Mouse (Mus musculus) E14TG2a.4 (cell line): Measurements from ENCODE around the gene Vcl.

Experiments
- H3K27me3 ChIP-seq: 2 replicates; pipeline ENCODE4 v1.6.1; 2014; ENCODE audit warnings: low read length, control low read depth; ENCODE audit not compliant: insufficient read depth
- H3K36me3 ChIP-seq: 2 replicates; pipeline ENCODE4 v1.6.1; 2014; ENCODE audit warnings: low read length, control low read depth; ENCODE audit not compliant: insufficient read depth
- H3K4me1 ChIP-seq: replicated peaks from 2 replicates; pipeline ENCODE4 v1.6.1; 2014; ENCODE audit warnings: low read depth, low read length, control low read depth
- H3K4me3 ChIP-seq: replicated peaks from 2 replicates; pipeline ENCODE4 v1.5.1; 2014; ENCODE audit warnings: mild to moderate bottlenecking, low read length
- H3K9me3 ChIP-seq: 2 replicates; pipeline ENCODE4 v1.6.1; 2014; ENCODE audit warnings: low read length, control low read depth
- CTCF ChIP-seq: conservative IDR thresholded peaks from 2 replicates; pipeline ENCODE4 v1.5.1; 2014; ENCODE audit warnings: low read length
- NANOG ChIP-seq: IDR thresholded peaks from 2 replicates; pipeline ENCODE4 v1.6.1; 2014; ENCODE audit warnings: borderline replicate concordance, low read length, mixed read lengths
- POU5F1 ChIP-seq: IDR thresholded peaks from 2 replicates; pipeline ENCODE4 v1.6.1; 2014; ENCODE audit warnings: low read length, borderline replicate concordance

Vcl gene

GRCm38 (mm10) chr14:20930481-20931391, 1.5 kb downstream of the Vcl start:
- TF ChIP-seq CTCF (no peak), POU5F1 (no peak), NANOG (no peak)
- Histone ChIP-seq H3K4me3 (peak overlapping the region; percentile 99), H3K9me3 (no peaks in the 10 kb centered on the region), H3K27me3 (peaks cover 4% of the 10 kb centered on the region; the same call in 1 of the 2 replicates), H3K4me1 (peaks cover 35% of the 10 kb centered on the region), H3K36me3 (peaks cover 3% of the 10 kb centered on the region; the same call in 1 of the 2 replicates)

- no peak for TF ChIP-seq NANOG
- TF ChIP-seq CTCF: no peak
- TF ChIP-seq POU5F1: no peak
- Histone ChIP-seq H3K4me1 (peaks cover 8% of the 10 kb centered on the region; the same call in 1 of the 2 replicates), H3K36me3 (no peaks in the 10 kb centered on the region), H3K27me3 (no peaks in the 10 kb centered on the region), H3K9me3 (no peaks in the 10 kb centered on the region), H3K4me3 (no peak overlapping the region)
Observed at GRCm38 (mm10) chr14:20938424-20938823, 9.2 kb downstream of the Vcl start.

GRCm38 (mm10) chr14:20938860-20939259, 9.7 kb downstream of the Vcl start:
- Histone ChIP-seq H3K4me3 (no peak overlapping the region), H3K27me3 (no peaks in the 10 kb centered on the region), H3K4me1 (peaks cover 6% of the 10 kb centered on the region; the same call in 1 of the 2 replicates), H3K9me3 (no peaks in the 10 kb centered on the region), H3K36me3 (no peaks in the 10 kb centered on the region)
- TF ChIP-seq CTCF: no peak
- no peak for TF ChIP-seq NANOG
- no peak for TF ChIP-seq POU5F1

DNA sequence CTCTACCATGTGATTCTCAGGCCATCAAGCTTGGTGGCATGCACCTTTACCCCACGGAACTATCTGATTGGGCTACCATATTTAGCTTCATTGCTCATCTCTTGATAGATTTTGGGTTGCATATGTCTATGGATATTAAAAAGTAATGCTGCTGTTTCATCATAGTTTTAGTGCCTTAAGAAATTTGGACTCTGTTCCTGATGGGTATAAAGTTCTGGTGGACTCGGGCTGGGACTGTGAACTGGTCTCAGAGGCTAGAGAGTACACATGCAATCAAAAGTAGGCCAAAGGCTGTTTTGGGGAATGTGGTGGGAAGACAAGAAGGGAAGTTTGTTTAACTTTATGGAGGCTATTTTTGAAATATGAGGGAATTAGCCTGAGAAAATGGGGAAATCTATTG, 16.1 kb downstream of the Vcl start:
- no peak overlapping the region for H3K4me3 ChIP-seq
- no peaks in the 10 kb centered on the region for H3K27me3 ChIP-seq
- no peaks in the 10 kb centered on the region for H3K36me3 ChIP-seq
- no peaks in the 10 kb centered on the region for H3K4me1 ChIP-seq
- TF ChIP-seq CTCF: no peak
- TF ChIP-seq NANOG: no peak
- TF ChIP-seq POU5F1: no peak
- no peaks in the 10 kb centered on the region for H3K9me3 ChIP-seq

DNA sequence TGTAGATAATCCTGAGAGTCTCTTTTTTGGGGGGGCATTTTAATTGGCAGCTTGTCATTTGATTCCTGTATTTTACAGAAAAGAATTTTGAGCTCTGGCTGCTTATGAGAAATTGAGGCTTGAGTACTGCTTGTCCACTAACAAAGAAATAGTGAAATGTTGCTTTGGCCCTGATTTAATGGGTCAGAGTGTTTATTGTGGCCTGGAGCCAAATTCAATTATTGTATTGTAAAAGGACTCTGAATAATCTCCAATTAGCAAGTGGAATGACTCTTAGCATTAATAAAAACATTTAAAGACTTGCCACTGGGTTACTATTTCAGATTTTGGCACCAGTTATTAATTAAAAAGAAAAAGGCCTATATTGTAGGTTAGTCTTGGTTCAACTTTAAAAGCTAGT, 26.8 kb downstream of the Vcl start:
- Histone ChIP-seq H3K4me1 (no peaks in the 10 kb centered on the region), H3K27me3 (no peaks in the 10 kb centered on the region), H3K9me3 (peaks cover 27% of the 10 kb centered on the region), H3K36me3 (peaks cover 11% of the 10 kb centered on the region; the same call in 1 of the 2 replicates), H3K4me3 (no peak overlapping the region)
- TF ChIP-seq NANOG (no peak), POU5F1 (no peak), CTCF (no peak)

DNA sequence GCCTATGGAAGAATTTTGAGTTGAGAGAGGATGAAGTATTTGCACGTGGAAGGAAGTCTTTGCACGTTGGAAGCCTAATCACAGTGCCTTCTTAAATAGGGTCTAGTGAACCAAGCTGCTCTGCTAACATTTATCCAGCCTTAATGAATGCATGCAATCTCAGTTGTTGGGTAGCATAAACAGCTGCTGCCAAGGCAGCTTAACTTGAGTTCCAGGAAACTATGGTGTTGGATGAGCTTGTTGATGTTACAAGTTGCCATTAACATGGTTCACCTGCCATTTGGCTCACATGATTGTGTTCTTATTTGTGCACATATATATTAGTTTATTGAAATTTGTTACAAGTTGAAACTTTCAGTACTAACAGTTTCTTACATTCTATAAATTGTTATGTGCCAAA, 29.8 kb downstream of the Vcl start:
- no peak overlapping the region for H3K4me3 ChIP-seq
- H3K9me3 ChIP-seq: peaks cover 18% of the 10 kb centered on the region
- no peaks in the 10 kb centered on the region for H3K27me3 ChIP-seq
- no peaks in the 10 kb centered on the region for H3K4me1 ChIP-seq
- TF ChIP-seq CTCF (no peak), POU5F1 (no peak), NANOG (no peak)
- H3K36me3 ChIP-seq: peaks cover 11% of the 10 kb centered on the region; the same call in 1 of the 2 replicates

GRCm38 (mm10) chr14:20962466-20962865, 33.3 kb downstream of the Vcl start:
- no peaks in the 10 kb centered on the region for H3K36me3 ChIP-seq
- no peaks in the 10 kb centered on the region for H3K27me3 ChIP-seq
- peaks cover 7% of the 10 kb centered on the region; the same call in 1 of the 2 replicates for H3K4me1 ChIP-seq
- H3K4me3 ChIP-seq: no peak overlapping the region
- H3K9me3 ChIP-seq: no peaks in the 10 kb centered on the region
- TF ChIP-seq NANOG (no peak), POU5F1 (no peak), CTCF (no peak)

GRCm38 (mm10) chr14:20962906-20963305, 33.7 kb downstream of the Vcl start:
- TF ChIP-seq NANOG: no peak
- no peak for TF ChIP-seq CTCF
- no peak for TF ChIP-seq POU5F1
- peaks cover 9% of the 10 kb centered on the region for H3K4me1 ChIP-seq
- H3K36me3 ChIP-seq: no peaks in the 10 kb centered on the region
- H3K9me3 ChIP-seq: no peaks in the 10 kb centered on the region
- H3K4me3 ChIP-seq: no peak overlapping the region
- no peaks in the 10 kb centered on the region for H3K27me3 ChIP-seq

- Histone ChIP-seq H3K9me3 (no peaks in the 10 kb centered on the region), H3K36me3 (peaks cover 4% of the 10 kb centered on the region; the same call in 1 of the 2 replicates), H3K27me3 (no peaks in the 10 kb centered on the region), H3K4me3 (no peak overlapping the region), H3K4me1 (peaks cover 14% of the 10 kb centered on the region)
- no peak for TF ChIP-seq CTCF
- no peak for TF ChIP-seq POU5F1
- TF ChIP-seq NANOG: no peak
Observed at GRCm38 (mm10) chr14:20963863-20964262, 34.7 kb downstream of the Vcl start.
